Mouse (Mus musculus) naive thymus-derived CD4-positive, alpha-beta T cell, adult 2 months (primary cell): Measurements from ENCODE around the gene Memo1.

Source experiments
- DNase-seq: peaks from one replicate; pipeline ENCODE4 v3.0.0-alpha.2; 2011; ENCODE audit warnings: low read depth

The Memo1 gene

DNA sequence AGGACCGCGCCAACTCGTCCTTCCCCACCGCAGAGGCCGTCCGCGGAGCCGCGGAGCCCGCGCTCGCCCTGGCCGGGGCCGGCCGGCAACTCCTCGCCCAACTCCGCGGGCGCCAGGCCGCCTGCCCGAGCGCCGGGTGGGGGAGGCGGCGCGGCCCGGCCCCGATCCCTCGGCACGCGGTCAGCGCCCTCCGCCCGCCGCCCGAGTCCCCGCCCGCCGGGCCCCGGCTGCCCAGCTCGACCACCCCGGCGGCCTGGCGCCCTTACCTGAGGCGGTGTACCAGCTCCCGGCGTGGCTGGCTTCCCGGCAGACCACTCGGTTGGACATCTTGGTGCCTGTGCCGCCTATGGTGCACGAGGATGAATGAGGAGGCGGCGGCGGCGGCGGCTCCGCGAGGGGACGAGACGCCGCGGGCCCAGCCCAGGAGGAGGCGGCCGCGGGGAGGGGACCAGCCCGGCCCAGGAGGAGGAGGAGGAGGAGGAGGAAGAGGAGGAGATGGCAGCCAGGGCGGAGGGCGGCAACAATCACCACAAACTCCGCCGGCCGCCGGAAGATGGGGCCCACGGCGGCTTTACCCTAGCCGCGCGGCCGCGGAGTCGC, 795 bp downstream of the Memo1 start:
- DNase-seq = peak; percentile 83

DNA sequence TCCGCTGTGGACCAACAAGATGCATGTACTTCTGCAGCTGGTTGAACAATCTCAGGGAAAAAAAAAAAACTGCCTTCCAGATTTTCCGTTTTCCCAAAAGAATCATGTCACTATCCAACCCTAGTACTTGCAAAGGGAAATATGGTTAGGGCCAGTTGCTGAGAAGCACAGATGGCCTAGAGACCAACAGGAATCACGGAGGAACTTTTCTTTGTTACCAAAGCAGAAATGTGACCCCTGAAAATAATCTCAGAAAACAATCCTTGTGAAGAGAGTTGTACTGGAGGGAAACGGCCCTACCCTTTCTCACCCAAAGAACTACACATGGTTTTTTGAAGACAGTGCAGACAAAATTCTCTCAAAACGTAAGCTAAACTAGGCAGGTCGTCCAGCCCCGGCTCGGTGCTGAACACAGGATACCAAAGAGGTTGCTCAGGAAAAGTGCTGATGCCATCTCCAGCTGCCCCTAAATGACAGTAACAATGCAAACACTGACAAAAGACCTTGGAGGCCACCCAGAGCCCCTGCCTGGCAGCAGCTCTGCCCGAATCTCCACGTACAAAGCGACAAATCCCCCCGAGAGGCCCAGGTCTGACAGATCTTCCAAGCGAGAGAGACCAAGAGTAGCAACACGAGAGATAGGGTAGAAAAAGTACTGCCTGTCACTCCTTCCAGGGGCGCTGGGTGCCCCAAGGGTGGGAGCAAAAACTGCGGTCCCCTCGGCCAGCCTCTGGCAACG, 1.5 kb downstream of the Memo1 start:
- DNase-seq = peak; percentile 59

DNA sequence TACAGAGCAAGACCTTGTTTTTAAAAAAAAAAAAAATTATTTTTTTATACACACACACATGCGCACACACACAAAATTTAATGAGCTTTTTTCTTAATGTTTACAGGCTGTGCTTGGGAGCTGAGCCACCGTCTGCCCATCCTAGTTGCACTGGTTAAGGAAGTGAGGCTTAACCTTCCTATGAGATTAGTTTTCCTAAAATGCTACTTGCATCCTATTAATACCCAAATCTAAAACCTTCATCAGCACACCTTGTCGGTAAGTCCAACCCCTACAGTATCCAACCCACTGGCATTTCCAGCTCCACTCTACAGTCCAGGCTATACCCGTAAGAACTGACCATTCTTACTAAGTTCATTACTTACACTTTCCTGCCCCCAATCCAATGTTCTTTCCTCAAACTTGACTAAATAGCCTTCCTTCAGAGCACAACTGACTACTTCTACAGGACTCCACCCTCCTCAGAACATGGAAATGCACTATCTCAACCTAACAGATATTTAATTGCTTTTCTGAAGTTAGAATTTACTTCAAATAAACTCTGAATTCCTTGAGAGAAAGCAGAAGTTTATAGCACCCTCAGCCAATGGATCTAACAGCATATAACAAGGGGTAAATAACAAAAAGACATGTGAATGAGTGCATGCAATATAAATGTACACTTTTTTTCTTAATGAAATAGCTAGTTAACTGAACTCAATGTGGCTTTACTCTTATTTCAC, 3.5 kb downstream of the Memo1 start:
- no peak for DNase-seq

DNA sequence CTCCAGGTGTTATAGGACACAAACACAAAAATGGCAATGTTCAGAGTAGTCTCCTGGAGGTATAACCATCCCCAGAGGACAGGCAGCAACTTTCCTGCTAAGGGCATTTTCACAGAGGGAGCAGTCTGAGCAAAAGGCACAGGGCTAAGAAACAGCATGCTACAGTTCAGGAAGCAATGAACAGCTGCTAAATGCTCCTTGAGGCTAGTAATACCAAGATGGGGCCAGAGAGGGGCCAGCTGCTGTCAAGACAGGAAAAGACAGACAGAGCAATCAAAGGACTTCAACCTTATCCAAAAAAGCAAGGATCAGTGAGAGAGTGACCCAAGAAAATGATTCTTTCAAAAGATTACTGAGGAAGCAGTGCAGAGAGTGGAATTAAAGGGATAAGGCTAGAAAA, 4.5 kb downstream of the Memo1 start:
- no peak for DNase-seq

DNA sequence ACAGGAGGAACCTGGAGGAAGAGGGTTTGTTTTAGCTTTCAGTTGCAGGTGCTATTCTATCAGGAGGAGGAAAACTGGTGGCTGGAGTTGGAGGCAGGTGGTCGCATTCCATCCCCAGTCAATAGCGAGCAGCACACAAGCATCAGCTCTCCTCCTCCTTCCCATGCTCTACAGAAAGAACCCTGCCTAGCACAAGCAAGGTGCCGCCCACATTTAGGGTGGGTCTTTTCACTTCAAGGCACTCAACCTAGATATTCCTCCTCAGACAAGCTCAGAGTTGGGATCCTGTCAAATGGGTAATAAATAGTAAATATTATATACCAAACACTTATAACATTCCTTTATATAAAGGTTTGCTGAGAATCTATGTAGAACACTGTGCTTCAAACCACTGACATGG, 5.1 kb downstream of the Memo1 start:
- DNase-seq = no peak

DNA sequence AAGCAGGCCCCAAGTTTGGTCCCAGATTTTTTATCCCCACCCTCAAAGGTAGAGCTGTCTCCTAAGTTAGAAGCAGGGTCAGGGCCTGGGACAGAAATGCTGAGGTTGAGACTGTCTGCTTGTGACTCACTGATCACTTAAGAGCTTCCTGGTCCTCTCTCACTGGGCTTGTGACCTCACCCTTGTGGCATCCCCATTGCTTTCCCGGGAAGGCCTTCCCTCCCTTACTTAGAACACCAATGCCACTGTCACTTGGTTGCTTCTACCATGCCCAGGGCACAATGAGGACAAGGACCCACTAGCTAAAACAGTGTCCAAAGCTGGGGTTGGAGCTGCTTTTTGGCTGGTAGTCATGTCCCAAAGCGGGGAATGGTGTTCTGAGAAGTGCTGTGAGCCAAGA, 6.7 kb downstream of the Memo1 start:
- DNase-seq = no peak

DNA sequence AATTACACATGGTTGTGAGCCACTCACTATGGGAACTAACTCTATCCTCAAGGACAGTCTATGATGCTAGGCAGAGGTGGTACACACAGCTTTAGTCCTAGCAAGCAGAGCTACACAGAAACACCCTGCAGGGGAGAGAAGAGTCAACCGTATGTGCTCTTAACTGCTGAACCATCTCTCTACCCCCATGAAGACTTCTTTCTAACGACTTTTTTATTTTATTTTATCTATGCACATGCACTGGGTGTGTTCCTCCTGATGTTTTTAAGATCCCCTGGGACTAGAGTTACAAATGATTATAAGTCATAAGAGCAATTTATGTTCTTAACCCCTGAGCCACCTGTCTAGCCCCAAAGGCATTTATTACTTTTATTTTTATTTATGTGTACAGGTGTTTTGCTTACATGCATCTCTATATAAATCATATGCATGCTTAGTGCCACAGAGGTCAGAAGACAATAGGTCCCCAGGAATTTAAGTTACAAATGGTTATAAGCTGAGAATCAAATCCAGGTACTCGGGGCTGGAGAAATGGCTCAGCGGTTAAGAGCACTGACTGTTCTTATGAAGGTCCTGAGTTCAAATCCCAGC, 9.1 kb downstream of the Memo1 start:
- DNase-seq = no peak

DNA sequence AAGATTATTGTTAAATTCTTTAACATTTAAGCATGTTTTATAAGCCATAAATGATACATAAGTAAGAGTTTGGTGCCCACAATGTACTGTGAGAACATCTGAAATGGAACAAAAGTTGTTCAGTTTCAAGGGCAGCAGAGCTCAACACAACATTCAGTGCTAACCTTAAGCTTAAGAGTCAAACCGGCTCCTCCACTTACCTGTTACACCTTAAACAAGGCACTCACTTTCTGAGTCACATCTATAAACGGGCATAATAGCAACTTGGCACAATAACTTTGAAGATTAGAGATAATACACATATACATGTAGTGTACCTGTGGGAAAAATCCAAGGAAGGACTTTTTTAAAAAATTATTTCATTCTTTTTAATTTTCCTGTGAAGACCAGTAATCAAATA, 9.6 kb downstream of the Memo1 start:
- no peak for DNase-seq

DNA sequence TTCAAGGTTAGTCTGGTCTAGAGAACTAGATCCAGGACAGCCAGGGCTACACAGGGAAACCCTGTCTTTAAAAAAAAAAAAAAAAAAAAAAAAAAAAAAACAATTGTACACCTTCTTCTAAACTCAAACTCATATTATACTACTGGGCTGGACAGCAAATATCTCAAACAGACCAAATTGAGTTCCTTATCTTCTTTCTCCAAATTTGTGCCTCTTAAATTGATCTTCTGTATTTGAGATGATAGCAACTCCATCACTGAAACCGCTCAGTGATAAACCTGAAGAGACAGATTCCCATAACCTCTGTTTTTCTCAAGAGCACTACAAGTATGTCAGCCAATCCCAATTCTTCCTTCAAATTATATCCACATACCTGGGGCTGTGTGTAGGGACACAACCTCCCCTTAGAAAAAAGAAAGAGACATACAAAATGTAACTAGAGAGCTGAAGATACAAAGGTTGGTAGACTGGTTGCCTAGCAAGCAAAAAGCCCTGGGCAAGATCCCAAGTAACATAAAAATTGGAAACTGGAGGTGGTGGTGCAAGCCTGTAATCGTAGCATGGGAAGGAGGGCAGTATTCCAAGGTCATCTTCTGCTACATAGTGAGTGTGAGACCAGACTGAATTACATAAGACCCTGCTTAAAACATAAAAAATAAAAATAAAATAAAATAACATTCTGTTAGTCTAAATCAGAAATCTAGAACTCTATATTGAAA, 10.8 kb downstream of the Memo1 start:
- no peak for DNase-seq

DNA sequence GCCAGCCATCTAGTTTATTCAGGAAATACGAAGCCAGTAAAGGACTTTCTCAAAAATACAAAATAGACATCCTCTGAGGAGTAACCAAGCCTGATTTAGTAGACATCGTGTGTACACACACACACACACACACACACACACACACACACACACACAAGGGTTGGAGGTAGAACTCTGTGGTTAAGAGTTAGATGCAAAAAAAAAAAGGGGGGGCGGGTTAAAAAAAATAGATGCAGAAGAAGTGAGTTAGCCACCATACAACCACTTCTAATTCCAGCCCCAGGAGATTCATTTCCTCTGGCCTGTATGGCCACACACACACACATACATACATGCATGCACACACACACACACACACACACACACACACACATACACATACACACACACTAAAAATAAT, 13.3 kb downstream of the Memo1 start:
- DNase-seq = no peak

DNA sequence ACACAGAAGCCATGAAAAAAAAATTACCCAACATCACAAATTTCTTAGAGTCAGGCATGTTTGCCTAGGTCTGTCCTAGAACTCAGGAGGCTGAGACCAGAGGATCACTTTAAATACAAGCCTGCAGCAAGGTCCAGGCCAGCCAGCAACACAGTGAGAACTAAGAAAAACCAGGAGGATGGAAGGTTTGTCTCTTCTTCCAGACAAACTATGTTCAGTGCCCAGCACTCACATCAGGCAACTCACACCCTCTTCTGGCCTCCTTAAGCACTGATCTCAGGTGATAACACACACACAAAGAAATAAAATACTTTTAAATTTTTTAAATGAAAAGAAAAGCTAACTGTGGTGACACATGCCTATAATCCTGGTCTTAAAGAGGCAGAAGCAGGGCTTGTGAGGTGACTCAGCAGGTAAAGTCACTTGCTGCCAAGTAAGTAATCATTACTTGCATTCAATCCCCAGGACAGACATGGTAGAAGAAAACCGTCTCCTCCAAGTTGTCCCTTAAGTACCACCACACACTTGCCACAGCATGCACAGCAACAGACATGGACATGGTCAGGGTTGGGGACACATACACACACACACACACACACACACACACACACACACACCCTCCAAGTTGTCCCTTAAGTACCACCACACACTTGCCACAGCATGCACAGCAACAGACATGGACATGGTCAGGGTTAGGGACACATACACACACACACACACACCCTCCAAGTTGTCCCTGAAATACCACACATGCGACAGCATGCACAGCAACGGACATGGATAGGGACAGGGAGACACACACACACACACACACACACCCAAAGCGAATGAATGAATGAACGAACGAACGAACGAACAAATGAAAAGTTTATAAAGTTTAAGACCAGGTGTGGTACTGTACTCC, 16.1 kb downstream of the Memo1 start:
- no peak for DNase-seq

DNA sequence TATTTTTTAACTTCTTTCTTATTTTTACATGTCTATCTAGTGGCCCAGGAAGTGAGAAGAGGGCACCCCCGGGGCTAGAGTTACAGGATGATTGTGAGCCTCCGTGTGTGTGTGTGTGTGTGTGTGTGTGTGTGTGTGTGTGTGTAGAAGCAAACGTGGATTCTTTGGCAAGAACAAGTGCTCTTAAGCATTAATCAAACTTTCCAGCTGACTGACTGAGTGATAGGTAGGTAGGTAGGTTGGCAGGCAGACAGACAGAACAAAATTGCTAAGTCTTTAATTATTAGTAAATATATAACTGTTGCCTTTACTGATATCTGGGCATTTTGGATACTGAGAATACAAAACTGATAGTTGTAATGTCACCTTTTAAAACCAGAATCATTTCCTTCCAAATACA, 20.9 kb downstream of the Memo1 start:
- DNase-seq = no peak

DNA sequence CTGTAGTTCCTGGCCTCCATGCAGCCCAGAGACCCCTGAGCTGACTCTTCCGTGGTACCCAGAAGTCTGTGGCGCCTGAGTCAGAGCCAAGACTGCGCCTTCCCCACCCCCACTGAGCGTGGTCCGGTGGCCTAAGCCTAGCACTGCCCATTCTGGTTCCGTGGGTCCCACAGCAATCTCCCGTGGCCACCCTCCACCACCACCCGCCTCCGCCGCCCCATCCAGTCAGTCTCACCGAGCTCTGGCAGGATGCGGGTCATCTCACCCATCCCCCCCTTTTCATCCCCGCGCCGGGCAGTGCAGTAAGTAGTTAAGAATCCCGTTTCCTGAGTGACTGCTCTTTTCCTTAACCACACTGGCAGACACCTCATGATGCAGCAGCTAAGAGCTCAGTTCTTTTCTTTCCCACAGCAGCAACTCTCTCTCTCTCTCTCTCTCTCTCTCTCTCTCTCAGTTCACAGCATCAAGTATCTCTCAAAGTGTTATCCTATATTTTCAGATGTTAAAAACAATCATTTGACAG, 22.6 kb downstream of the Memo1 start:
- no peak for DNase-seq

DNA sequence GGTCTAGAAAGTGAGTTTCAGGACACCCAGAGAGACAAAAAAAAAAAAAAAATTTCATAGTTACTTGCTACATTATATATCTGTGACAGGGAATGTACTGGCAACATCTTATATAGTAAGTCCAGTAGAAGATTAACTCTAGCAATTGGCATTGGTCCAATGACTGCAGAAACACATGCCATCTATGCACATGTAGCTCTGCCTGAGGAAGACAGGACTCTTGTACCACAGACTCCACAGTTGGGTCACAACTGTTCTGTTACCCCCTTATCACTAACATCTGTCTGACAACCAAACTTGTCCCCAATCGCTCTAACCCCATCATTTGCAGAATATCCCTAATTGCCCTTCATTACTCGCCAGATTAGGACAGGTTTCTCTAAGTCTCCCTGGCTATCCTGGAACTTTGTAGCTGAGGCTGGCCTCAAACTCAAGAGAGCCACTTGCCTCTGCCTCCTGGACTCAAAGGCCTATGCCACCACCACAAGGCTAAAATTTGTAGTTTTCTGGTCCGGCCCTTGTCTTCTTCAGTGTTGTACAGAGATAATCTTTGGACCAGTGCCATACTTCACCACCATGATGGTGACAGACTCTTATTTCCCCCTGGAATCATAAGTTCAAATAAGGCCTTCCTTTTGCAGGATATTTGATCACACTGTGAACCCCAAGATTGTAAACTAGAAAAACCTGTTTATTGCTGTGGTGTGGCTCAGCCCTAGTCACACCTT, 23.6 kb downstream of the Memo1 start:
- DNase-seq = no peak

DNA sequence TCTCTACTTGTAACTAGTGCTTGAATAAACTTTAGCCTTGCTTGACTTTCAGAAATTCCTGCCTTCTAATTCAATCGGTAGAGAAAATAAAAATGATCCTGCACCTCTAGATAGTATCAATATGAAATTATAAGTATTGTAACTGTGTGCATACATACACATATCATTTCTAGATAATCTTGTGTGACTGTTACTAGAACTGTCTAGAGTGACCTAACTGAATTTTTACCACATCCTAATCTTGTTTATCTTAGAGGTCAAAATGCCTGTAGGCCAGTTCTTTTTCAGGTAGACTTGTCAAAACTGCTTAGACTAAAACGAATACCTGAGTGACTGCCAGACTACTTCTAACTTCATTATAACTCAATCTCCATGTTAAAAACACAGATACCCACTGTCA, 25.1 kb downstream of the Memo1 start:
- no peak for DNase-seq

DNA sequence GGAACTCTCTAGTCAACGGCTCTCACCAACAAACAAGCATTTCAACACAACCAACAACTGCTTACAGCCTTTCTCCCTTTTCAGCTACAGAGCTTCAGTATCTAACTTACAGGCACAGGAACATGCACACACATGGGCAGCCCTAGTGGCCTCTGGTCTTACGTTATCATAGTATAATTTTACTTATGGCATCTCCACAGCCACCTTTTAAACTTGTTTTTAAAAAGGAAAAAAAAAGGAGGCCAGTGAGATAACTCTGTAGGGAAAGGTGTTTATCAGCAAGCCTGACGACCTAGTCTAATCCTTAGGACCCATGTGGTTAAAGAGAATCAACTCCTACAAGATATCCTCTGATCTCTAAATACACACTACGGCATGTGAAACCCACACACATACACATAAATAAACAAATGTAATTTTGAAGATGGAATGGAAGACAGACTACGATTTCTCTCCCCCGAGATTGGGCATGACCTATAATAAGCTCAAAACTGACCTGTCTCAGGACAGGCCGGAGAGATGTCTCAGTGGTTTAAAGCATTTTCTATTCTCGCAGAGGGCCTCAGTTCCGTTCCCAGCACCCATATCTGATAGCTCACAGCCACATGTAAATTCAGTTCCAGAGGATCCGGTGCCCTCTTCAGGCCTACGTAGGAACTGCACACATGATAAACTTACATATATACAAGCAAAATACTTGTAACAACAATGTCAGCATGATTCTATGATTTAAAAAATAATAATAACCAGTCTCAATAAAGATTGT, 27.7 kb downstream of the Memo1 start:
- DNase-seq = peak; percentile 23

DNA sequence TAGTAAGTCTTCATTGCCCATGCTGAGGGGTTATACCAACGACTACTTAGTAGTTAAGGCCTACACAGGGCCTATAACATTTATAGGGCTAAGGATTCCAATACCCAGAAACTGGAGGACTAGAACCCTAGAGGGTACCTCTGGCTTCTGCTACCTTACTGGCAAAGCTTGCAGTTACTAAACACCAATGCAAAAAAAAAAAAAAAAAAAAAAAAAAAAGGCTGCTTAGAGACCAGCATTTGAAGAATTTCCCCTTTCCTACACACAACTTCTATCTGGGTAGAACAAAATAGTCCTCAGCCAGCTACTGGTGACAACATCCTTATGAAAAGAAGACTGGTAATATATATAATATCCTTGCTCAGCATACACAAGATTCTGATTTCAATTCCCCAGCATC, 29.7 kb downstream of the Memo1 start:
- no peak for DNase-seq

DNA sequence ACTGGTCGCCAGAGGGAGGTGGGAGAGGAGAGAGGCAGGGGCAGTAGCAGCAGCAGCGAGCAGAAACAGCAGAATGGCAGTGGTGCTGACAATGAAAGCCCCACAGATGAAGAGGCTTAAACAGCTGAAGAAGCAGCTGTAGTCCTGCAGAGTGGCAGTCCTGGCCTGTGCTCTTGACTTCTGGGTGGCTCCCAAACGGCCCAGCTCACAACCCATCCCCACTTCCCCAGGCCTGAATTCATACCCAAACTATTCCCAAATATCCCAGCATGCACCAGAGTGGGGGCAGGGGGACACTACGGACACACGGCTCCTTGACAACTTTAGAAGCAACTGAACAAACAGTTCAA, 30.2 kb downstream of the Memo1 start:
- no peak for DNase-seq

DNA sequence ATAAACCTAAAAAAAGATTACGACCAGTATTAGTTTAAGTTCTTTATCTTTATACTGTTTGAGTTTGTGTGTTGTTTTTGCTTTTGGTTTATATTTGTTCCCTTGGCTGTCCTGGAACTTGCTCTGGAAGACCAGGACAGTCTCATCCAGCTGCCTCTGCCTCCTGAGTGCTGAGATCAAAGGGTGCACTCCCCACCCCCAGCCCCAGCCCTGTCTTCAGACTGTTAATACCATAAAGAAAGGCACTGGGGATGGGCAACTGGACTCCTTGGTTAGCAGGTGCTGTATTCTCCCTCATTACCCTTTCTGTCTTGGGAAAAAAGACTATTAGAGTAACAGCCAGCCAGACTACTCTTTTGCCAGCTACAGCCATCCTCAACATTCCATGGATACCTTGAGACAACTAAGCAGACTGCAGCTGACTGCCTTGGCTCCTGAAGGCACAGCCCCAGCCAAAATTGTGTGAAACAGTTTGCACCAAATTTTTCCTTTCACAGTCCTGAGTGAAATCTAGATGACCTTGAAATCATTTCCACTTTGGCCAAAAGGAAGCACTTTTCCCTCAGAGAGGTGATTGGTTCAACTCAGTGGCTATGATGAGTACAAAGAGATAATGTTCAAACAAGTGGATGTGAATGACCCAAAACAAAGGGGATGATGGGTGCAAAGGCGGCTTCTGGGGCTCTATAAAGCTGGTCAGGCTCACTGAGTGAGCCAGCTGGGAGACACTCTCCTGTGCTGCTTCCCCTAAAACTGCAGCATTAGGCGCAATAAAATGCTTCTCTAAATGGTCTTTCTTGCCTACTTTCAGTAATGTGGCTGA, 30.8 kb downstream of the Memo1 start:
- DNase-seq = no peak
